Mouse (Mus musculus): Measurements from ENCODE around the gene Hgd.
A peak's percentile ranks its signal among the peaks of the same experiment; 100 is the strongest.

DNA sequence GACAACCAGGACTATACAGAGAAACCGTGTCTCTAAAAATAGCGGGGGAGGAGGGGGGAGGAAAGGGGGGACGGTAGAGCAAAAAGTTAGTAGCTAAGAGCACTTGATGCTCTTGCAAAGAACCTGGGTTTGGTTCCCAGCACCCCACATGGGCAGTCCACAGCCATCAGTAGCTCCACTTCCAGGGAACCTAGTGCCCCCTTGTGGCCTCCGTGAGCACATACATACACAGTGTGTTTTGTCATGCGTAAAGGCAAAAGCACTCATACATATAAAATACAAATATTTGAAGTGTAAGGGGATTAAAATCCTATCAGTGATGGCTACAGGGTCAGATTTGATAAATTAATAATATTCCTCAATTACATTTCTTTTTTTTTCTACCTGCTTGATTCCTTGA, 6.9 kb upstream of the Hgd start:
- TF ChIP-seq CTCF (IDR thresholded peaks at IDR 0.05; ENCODE audit: control insufficient read depth, insufficient read depth, low read length) (peak; percentile 15; the same call in 1 of the 2 replicates), POLR2A (IDR thresholded peaks at IDR 0.05; ENCODE audit: borderline replicate concordance, control insufficient read depth, low read depth, low read length) (no peak)

Data from bone marrow, adult 2 months (tissue).